Mouse (Mus musculus) forebrain, embryonic 12.5 days (tissue): ENCODE results near the gene Col5a3. TPM values are rescaled to one million over a fixed set of nuclear protein-coding genes. Genes with fewer than 3 reads are reported as not detected.

Source experiments
- ATAC-seq: fragments of 200-750 bp; cut with Nextera tagmentation; 2 replicates; pipeline ENCODE4 v1.8.0; 2017; ENCODE audit warnings: moderate TSS enrichment; ENCODE audit not compliant: low FRiP score
- H3K27ac ChIP-seq: fragments of 300-500 bp; sonication (generic); 2 replicates; pipeline ENCODE4 v1.5.1; 2016; ENCODE audit warnings: mild to moderate bottlenecking
- H3K27me3 ChIP-seq: fragments of 300-500 bp; sonication (generic); 2 replicates; pipeline ENCODE4 v1.6.1; 2016; ENCODE audit warnings: mild to moderate bottlenecking
- H3K36me3 ChIP-seq: fragments of 300-500 bp; sonication (generic); replicated peaks from 2 replicates; pipeline ENCODE4 v1.6.1; 2016; ENCODE audit warnings: mild to moderate bottlenecking
- H3K4me1 ChIP-seq: fragments of 300-500 bp; sonication (generic); 2 replicates; pipeline ENCODE4 v1.6.1; 2016
- H3K4me2 ChIP-seq: fragments of 300-500 bp; sonication (generic); 2 replicates; pipeline ENCODE4 v1.6.1; 2016; ENCODE audit warnings: mild to moderate bottlenecking, moderate library complexity
- H3K4me3 ChIP-seq: fragments of 300-500 bp; sonication (generic); replicated peaks from 2 replicates; pipeline ENCODE4 v1.5.1; 2016; ENCODE audit warnings: mild to moderate bottlenecking
- H3K9ac ChIP-seq: fragments of 300-500 bp; sonication (generic); 2 replicates; pipeline ENCODE4 v1.6.1; 2016; ENCODE audit warnings: mild to moderate bottlenecking
- H3K9me3 ChIP-seq: fragments of 300-500 bp; sonication (generic); 2 replicates; pipeline ENCODE4 v1.6.1; 2016
- WGBS: fragments of 180-500 bp; shearing (Covaris S2); methylation state at CpG from one replicate; pipeline ENCODE4 v1.1.7; 2016; 5-methylcytosine and 5-hydroxymethylcytosine counted together
- polyA plus RNA-seq: library from polyadenylated mRNA; unstranded; fragments of >200 nt; fragmentation: Nextera tagmentation; extraction: Ambion mirVana; gene quantifications from 2 replicates; pipeline ENCODE4 v1.2.1, GENCODE M21; 2016

The Col5a3 gene
- polyA plus RNA-seq, 1 experiment from 2014 or later: 0.55 TPM

GRCm38 (mm10) chr9:20743946-20744738 lies 70.7 kb downstream of the Col5a3 start:
- Histone ChIP-seq H3K9me3 (no peaks in the 10 kb centered on the region), H3K36me3 (no peaks in the 10 kb centered on the region), H3K27me3 (peaks cover 46% of the 10 kb centered on the region), H3K4me1 (peaks cover 41% of the 10 kb centered on the region), H3K4me2 (peak overlapping the region; percentile 91; the same call in 1 of the 2 replicates), H3K4me3 (peak overlapping the region; percentile 7; the same call in 1 of the 2 replicates), H3K27ac (no peak overlapping the region), H3K9ac (no peak overlapping the region)
- WGBS: 7% methylated on average over 22 of the region's 22 CpGs
- ATAC-seq: no peak

GRCm38 (mm10) chr9:20740407-20740806 lies 74.5 kb downstream of the Col5a3 start:
- H3K9me3 ChIP-seq: no peaks in the 10 kb centered on the region
- H3K27ac ChIP-seq: no peak overlapping the region
- H3K36me3 ChIP-seq: no peaks in the 10 kb centered on the region
- H3K9ac ChIP-seq: no peak overlapping the region
- no peak overlapping the region for H3K4me2 ChIP-seq
- peak; percentile 76 for ATAC-seq
- WGBS: under 1% methylated on average over 12 of the region's 12 CpGs
- H3K4me3 ChIP-seq: no peak overlapping the region
- H3K4me1 ChIP-seq: peaks cover 14% of the 10 kb centered on the region
- H3K27me3 ChIP-seq: peaks cover 39% of the 10 kb centered on the region

- Histone ChIP-seq H3K4me3 (no peak overlapping the region), H3K27me3 (peaks cover 24% of the 10 kb centered on the region), H3K36me3 (no peaks in the 10 kb centered on the region), H3K9me3 (no peaks in the 10 kb centered on the region), H3K4me1 (peaks cover 3% of the 10 kb centered on the region; the same call in 1 of the 2 replicates), H3K9ac (no peak overlapping the region), H3K4me2 (no peak overlapping the region), H3K27ac (no peak overlapping the region)
- 48% methylated on average over 8 of the region's 8 CpGs for WGBS
- ATAC-seq: no peak
Measured at GRCm38 (mm10) chr9:20738251-20738999, 76.4 kb downstream of the Col5a3 start.

DNA sequence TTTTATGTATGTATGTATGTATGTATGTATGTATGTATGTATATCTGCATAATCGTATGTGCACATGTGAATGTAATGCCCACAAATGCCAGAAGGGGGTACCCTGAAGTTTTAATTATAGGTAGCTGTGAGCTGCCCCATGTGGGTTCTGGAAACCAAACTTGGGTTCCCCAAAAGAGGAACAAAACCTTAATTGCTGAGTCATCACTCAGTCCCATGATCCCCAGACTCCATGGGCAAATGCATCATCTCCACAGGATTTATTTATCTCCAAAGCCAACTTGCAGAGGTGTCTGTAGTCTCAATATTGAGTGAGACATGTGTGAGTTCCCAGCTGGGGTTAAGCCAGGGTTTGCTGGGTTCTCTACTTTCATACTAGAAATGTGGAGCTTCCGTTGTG lies 77.6 kb downstream of the Col5a3 start:
- peaks cover 22% of the 10 kb centered on the region for H3K27me3 ChIP-seq
- WGBS: 93% methylated on average over 2 of the region's 2 CpGs
- H3K4me3 ChIP-seq: no peak overlapping the region
- no peaks in the 10 kb centered on the region for H3K9me3 ChIP-seq
- H3K36me3 ChIP-seq: no peaks in the 10 kb centered on the region
- no peak overlapping the region for H3K9ac ChIP-seq
- H3K4me1 ChIP-seq: peaks cover 3% of the 10 kb centered on the region; the same call in 1 of the 2 replicates
- no peak for ATAC-seq
- no peak overlapping the region for H3K27ac ChIP-seq
- no peak overlapping the region for H3K4me2 ChIP-seq

- Histone ChIP-seq H3K27ac (no peak overlapping the region), H3K4me2 (no peak overlapping the region), H3K9ac (no peak overlapping the region), H3K27me3 (peaks cover 31% of the 10 kb centered on the region), H3K36me3 (no peaks in the 10 kb centered on the region), H3K4me1 (no peaks in the 10 kb centered on the region), H3K4me3 (no peak overlapping the region), H3K9me3 (no peaks in the 10 kb centered on the region)
- no peak for ATAC-seq
- WGBS: 81% methylated on average over 3 of the region's 3 CpGs
Measured at GRCm38 (mm10) chr9:20734692-20735091, 80.2 kb downstream of the Col5a3 start.

- H3K4me1 ChIP-seq: peaks cover 11% of the 10 kb centered on the region
- no peak overlapping the region for H3K4me3 ChIP-seq
- no peak overlapping the region for H3K4me2 ChIP-seq
- H3K9me3 ChIP-seq: no peaks in the 10 kb centered on the region
- no peak for ATAC-seq
- WGBS: 69% methylated on average over 4 of the region's 4 CpGs
- peaks cover 53% of the 10 kb centered on the region for H3K27me3 ChIP-seq
- H3K36me3 ChIP-seq: no peaks in the 10 kb centered on the region
- H3K27ac ChIP-seq: no peak overlapping the region
- H3K9ac ChIP-seq: no peak overlapping the region
Measured at GRCm38 (mm10) chr9:20731797-20732196, 83.1 kb downstream of the Col5a3 start.

GRCm38 (mm10) chr9:20729451-20729850 lies 85.4 kb downstream of the Col5a3 start:
- H3K4me2 ChIP-seq: no peak overlapping the region
- peaks cover 27% of the 10 kb centered on the region for H3K4me1 ChIP-seq
- no peak overlapping the region for H3K27ac ChIP-seq
- 50% methylated on average over 6 of the region's 6 CpGs for WGBS
- no peak overlapping the region for H3K9ac ChIP-seq
- no peak overlapping the region for H3K4me3 ChIP-seq
- no peaks in the 10 kb centered on the region for H3K36me3 ChIP-seq
- H3K9me3 ChIP-seq: no peaks in the 10 kb centered on the region
- peaks cover 74% of the 10 kb centered on the region for H3K27me3 ChIP-seq
- no peak for ATAC-seq

- Histone ChIP-seq H3K4me3 (peak overlapping the region; percentile 59), H3K27ac (0 out of 2 replicates have a peak overlapping the region, but pooled peaks have one; percentile 25), H3K36me3 (no peaks in the 10 kb centered on the region), H3K4me2 (peak overlapping the region; percentile 99), H3K27me3 (peaks cover 81% of the 10 kb centered on the region), H3K4me1 (peaks cover 27% of the 10 kb centered on the region), H3K9ac (peak overlapping the region; percentile 66), H3K9me3 (no peaks in the 10 kb centered on the region)
- under 1% methylated on average over 44 of the region's 46 CpGs for WGBS
- ATAC-seq: peak; percentile 65
Measured at GRCm38 (mm10) chr9:20727601-20728113, 87.2 kb downstream of the Col5a3 start.

GRCm38 (mm10) chr9:20726859-20727600 lies 87.8 kb downstream of the Col5a3 start:
- Histone ChIP-seq H3K4me2 (peak overlapping the region; percentile 99), H3K27me3 (peaks cover 76% of the 10 kb centered on the region), H3K4me1 (peaks cover 27% of the 10 kb centered on the region), H3K36me3 (no peaks in the 10 kb centered on the region), H3K4me3 (peak overlapping the region; percentile 59), H3K27ac (0 out of 2 replicates have a peak overlapping the region, but pooled peaks have one; percentile 25), H3K9ac (peak overlapping the region; percentile 66), H3K9me3 (no peaks in the 10 kb centered on the region)
- peak; percentile 69 for ATAC-seq
- under 1% methylated on average over 50 of the region's 54 CpGs for WGBS

DNA sequence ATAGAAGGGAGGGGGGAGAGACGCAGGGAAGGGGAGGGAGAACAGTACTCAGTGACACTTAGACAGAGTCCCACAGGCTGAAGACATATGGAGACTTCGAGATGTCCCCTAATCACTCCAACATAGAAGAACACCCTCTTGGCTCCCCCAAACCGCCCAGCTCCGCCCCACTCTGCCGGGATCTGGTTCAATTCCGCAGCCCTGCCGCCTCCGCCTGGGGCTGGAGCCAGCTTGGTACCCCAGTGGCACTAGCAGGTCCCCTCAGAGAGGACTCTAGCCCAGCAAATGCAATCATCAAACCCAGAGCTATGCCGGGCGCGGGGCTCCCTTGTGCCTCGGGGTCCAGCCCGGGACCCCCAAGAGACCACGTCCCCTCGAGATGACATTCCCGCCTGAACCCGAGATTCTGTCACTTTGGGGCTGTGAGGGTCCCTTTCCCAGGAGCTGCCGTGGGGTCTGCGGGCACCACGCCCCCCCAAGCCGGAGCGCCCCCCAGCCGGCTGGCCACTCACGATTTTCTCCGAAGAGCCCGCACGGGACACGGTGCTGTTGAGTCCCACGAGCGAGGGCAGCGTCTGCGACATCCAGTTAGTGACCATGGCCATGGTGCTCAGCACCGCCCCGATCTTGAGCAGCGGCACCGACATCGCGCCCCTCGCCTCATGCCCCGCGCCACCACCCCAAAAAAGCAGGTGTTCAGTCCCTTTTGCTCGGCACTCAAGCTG lies 88.6 kb downstream of the Col5a3 start:
- peak; percentile 28; the same call in 1 of the 2 replicates for ATAC-seq
- Histone ChIP-seq H3K9ac (peak overlapping the region; percentile 66), H3K36me3 (no peaks in the 10 kb centered on the region), H3K27ac (no peak overlapping the region), H3K4me2 (peak overlapping the region; percentile 99), H3K9me3 (no peaks in the 10 kb centered on the region), H3K4me3 (peak overlapping the region; percentile 59), H3K4me1 (peaks cover 33% of the 10 kb centered on the region), H3K27me3 (peaks cover 74% of the 10 kb centered on the region)
- WGBS: 1% methylated on average over 42 of the region's 42 CpGs

DNA sequence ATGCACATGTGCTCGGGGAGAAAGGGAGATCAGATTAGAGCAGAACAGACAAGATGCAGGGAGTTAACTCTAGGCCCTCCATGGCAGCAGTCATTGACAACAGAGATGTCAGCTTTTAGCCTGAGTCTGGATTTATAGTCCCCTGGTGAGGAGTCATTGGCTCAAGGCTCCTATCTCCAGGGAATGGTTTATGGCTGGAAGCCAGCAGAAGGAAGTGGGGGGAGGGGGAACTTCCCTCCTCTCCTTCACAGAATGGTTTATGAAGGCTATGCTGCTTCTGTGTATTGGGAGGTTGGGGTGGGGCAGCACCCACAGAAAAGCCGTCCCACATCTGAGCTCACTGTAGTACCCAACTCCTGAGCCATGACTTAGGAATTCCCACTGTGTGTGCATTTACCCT lies 93.3 kb downstream of the Col5a3 start:
- H3K4me3 ChIP-seq: no peak overlapping the region
- WGBS: 84% methylated on average over 2 of the region's 2 CpGs
- H3K36me3 ChIP-seq: peaks cover 6% of the 10 kb centered on the region; the same call in 1 of the 2 replicates
- H3K27me3 ChIP-seq: peaks cover 30% of the 10 kb centered on the region
- no peak for ATAC-seq
- no peak overlapping the region for H3K9ac ChIP-seq
- 0 out of 2 replicates have a peak, but pooled peaks cover 3% of the 10 kb centered on the region for H3K9me3 ChIP-seq
- no peak overlapping the region for H3K27ac ChIP-seq
- peaks cover 20% of the 10 kb centered on the region for H3K4me1 ChIP-seq
- H3K4me2 ChIP-seq: no peak overlapping the region
